Mouse (Mus musculus) stomach, postnatal 0 days (tissue): ENCODE measurements at regions not wholly inside any gene's neighbourhood (a gene's known extent, or its start where the extent isn't known, plus 50 kb on each side); places are given as distances from the start of the nearest gene placed in this dataset.

Source experiments
- ATAC-seq: fragments of 200-750 bp; cut with Nextera tagmentation; 2 replicates; pipeline ENCODE4 v1.8.0; 2017; ENCODE audit not compliant: low FRiP score, low TSS enrichment
- DNase-seq: peaks from one replicate; pipeline ENCODE4 v3.0.0-alpha.2; 2016; ENCODE audit warnings: low spot score
- H3K27ac ChIP-seq: fragments of 300-500 bp; sonication (generic); replicated peaks from 2 replicates; pipeline ENCODE4 v1.5.1; 2014; ENCODE audit warnings: mild to moderate bottlenecking, control low read depth
- H3K27me3 ChIP-seq: fragments of 300-500 bp; sonication (generic); 2 replicates; pipeline ENCODE4 v1.6.1; 2014; ENCODE audit warnings: low read length; ENCODE audit not compliant: control insufficient read depth, insufficient read depth
- H3K36me3 ChIP-seq: fragments of 300-500 bp; sonication (generic); 2 replicates; pipeline ENCODE4 v1.6.1; 2014; ENCODE audit warnings: low read length, mixed read lengths; ENCODE audit not compliant: control insufficient read depth, insufficient read depth
- H3K4me1 ChIP-seq: fragments of 300-500 bp; sonication (generic); replicated peaks from 2 replicates; pipeline ENCODE4 v1.6.1; 2014; ENCODE audit warnings: antibody characterized with exemption; ENCODE audit not compliant: control insufficient read depth, insufficient read depth
- H3K4me2 ChIP-seq: fragments of 300-500 bp; sonication (generic); replicated peaks from 2 replicates; pipeline ENCODE4 v1.6.1; 2014; ENCODE audit warnings: low read depth, mild to moderate bottlenecking, control low read depth, moderate library complexity
- H3K4me3 ChIP-seq: fragments of 300-500 bp; sonication (generic); 2 replicates; pipeline ENCODE4 v1.5.1; 2014; ENCODE audit warnings: low read depth, low read length, control low read depth
- H3K9ac ChIP-seq: fragments of 300-500 bp; sonication (generic); 2 replicates; pipeline ENCODE4 v1.6.1; 2014; ENCODE audit warnings: mild to moderate bottlenecking, low read length, control low read depth, mixed read lengths
- H3K9me3 ChIP-seq: fragments of 300-500 bp; sonication (generic); 2 replicates; pipeline ENCODE4 v1.6.1; 2016; ENCODE audit warnings: low read length; ENCODE audit not compliant: control insufficient read depth
- CTCF ChIP-seq: IDR thresholded peaks from 2 replicates; pipeline ENCODE4 v1.5.1; 2016; ENCODE audit warnings: antibody characterized with exemption, low read depth, mild to moderate bottlenecking, moderate library complexity
- EP300 ChIP-seq: optimal IDR thresholded peaks from 2 replicates; pipeline ENCODE3; 2016; ENCODE audit warnings: antibody characterized with exemption
- WGBS: fragments of 180-500 bp; shearing (Covaris S2); extraction: QIAGEN DNeasy Blood & Tissue Kit; methylation state at CpG from one replicate; pipeline ENCODE4 v1.1.7; 2014; 5-methylcytosine and 5-hydroxymethylcytosine counted together

DNA sequence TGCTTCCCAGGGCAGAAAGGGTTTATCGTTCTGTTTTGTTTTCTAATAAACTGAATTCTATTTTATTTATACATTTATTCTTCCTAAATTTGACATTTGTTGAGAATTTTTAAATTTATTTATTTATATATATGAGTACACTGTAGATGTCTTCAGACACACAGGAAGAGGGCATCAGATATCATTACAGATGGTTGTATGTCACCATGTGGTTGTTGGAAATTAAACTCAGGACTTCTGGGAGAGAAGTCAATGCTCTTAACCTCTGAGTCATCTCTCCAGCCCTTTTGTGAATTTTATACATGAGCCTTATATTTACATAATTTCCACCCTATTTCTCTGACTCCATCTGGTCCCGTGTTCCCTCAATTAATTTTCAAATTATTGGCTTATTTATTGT, 147.2 kb upstream of the Cblb start:
- no peak overlapping the region for H3K9ac ChIP-seq
- DNase-seq (no peak), ATAC-seq (no peak)
- H3K4me2 ChIP-seq, result no peak overlapping the region
- H3K9me3 ChIP-seq, result no peaks in the 10 kb centered on the region
- 53% methylated on average over 2 of the region's 2 CpGs for WGBS
- H3K36me3 ChIP-seq, result no peaks in the 10 kb centered on the region
- H3K4me1 ChIP-seq, result no peaks in the 10 kb centered on the region
- TF ChIP-seq CTCF (no peak), EP300 (no peak)
- no peak overlapping the region for H3K27ac ChIP-seq
- H3K27me3 ChIP-seq, result no peaks in the 10 kb centered on the region
- H3K4me3 ChIP-seq, result no peak overlapping the region

DNA sequence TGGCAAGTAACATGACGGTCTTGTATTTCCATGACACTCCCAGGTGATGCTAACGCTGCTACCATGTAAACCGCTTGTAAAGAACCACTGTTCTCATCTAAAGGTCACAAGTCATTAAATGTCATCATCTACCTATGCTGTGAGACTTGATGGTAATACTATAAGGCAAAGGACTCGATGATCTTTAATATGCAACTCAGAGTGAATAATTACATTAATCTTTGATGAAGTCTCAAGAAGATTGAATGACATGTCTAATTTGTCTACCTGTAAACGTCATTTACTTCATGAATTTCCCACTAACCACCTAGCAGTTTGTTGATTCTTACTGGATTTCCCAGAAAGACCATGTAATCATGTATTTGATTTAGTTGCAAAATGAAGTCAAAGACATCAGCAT, 143.5 kb upstream of the Cblb start:
- ATAC-seq (no peak), DNase-seq (no peak)
- no peak overlapping the region for H3K4me2 ChIP-seq

DNA sequence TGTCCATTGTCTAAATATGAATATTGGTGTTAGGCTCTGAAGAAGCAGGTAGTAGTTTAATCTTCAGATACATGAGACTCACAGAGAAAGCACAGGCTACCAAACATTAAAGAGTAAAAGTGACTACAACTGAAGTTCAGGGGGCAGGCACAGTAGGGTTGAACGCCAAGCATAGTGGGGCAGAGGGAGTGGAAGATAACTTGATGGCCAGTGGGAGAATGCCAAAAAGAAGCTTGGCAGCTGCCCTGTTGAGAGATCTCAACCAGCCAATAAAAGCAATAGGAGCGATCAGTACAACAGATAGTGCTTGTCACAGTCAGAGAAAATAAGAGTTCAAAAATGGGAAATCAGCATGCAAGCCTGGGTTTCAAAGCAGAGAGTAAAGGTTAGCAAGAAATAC, 125.4 kb upstream of the Cblb start:
- Histone ChIP-seq H3K36me3 (no peaks in the 10 kb centered on the region), H3K27ac (no peak overlapping the region), H3K4me2 (no peak overlapping the region), H3K4me3 (no peak overlapping the region), H3K4me1 (no peaks in the 10 kb centered on the region), H3K9ac (no peak overlapping the region), H3K9me3 (no peaks in the 10 kb centered on the region), H3K27me3 (no peaks in the 10 kb centered on the region)
- 87% methylated on average over 2 of the region's 2 CpGs for WGBS
- no peak for TF ChIP-seq CTCF
- TF ChIP-seq EP300, result no peak
- DNase-seq (no peak), ATAC-seq (no peak)

More for the DNA sequence above, 143.5 kb upstream of the Cblb start:
- Histone ChIP-seq H3K9ac (no peak overlapping the region), H3K27ac (no peak overlapping the region), H3K9me3 (no peaks in the 10 kb centered on the region), H3K36me3 (no peaks in the 10 kb centered on the region), H3K4me1 (no peaks in the 10 kb centered on the region), H3K4me3 (no peak overlapping the region), H3K27me3 (no peaks in the 10 kb centered on the region)
- 85% methylated on average over 5 of the region's 5 CpGs for WGBS
- no peak for TF ChIP-seq EP300
- TF ChIP-seq CTCF, result no peak

DNA sequence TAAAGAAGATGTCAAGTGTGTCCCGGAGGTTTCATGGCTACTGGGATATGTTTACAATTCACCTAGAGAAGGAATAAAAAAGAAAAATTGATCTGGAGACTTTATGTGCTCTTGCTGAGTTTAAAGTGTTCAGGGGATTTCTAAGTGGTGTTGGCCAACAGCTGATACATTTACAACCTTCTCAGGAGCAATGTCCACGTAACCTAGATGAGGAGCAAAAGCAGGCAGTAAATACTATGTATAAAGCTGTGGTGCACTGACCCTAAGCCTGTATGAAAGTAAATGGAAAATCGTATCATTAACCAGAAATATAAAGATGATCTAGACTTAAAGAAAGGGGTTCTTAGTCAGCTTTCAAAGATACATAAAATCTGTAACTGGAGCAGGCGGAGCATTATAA, 124.3 kb upstream of the Cblb start:
- H3K4me2 ChIP-seq, result no peak overlapping the region
- DNase-seq (no peak), ATAC-seq (no peak)
- TF ChIP-seq CTCF, result no peak
- TF ChIP-seq EP300, result no peak
- H3K4me3 ChIP-seq, result no peak overlapping the region
- H3K9ac ChIP-seq, result no peak overlapping the region
- no peaks in the 10 kb centered on the region for H3K36me3 ChIP-seq
- WGBS, result 74% methylated on average over 4 of the region's 4 CpGs
- H3K27me3 ChIP-seq, result no peaks in the 10 kb centered on the region
- H3K4me1 ChIP-seq, result no peaks in the 10 kb centered on the region
- no peak overlapping the region for H3K27ac ChIP-seq
- no peaks in the 10 kb centered on the region for H3K9me3 ChIP-seq

DNA sequence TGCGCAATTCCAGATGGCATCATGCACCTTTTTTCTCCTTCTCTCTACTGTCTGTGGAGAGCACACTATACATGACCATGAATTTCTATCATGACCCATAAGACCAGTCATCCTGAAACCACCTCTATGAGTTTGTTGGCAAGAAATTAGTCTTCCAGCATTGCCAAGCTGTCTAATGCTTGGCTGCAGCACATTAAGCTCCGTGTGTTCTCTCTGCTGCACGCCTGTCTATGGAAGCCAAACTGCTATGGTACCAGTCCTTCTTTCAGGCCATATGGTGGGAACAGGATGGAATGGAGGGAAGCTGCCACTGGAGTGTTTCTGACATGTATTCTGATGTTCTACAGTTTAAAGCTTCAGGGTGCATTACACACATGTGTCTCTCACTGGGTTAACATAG, 121.0 kb upstream of the Cblb start:
- Histone ChIP-seq H3K27ac (no peak overlapping the region), H3K9ac (no peak overlapping the region), H3K27me3 (no peaks in the 10 kb centered on the region), H3K36me3 (no peaks in the 10 kb centered on the region), H3K9me3 (no peaks in the 10 kb centered on the region), H3K4me3 (no peak overlapping the region), H3K4me2 (no peak overlapping the region), H3K4me1 (no peaks in the 10 kb centered on the region)
- 92% methylated on average over 3 of the region's 3 CpGs for WGBS
- no peak for DNase-seq
- TF ChIP-seq CTCF, result no peak
- ATAC-seq, result no peak

DNA sequence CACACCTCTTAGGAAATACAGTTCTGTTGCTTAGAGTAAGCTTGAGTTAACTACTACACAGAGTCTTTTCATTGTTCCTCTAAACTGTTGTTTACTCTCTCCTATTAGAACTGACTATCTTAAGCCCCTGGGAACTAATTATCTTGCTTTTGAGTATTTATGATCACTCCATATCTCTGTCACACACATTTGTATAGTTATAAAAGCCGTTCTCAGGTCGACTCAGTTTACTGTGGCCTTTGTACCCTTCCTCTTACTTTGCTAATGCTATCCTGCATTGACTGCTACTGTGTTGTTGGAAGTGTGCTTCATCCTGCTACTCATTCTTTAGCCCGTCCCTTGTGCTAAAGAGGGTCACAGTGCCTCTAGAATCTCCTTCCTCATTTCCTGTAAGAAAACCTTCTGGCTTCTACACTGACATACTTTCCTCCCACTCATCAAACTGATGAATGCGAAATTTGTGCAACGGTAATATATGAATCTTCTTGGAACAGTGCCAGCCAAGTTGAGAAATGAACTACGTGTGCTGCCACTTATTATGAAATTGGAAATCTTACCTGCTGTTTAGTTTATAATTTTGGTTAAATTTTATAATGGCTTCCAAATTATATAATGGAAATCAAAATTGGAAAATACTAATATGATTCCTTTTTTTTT, 119.8 kb upstream of the Cblb start:
- no peak overlapping the region for H3K4me2 ChIP-seq
- no peak for TF ChIP-seq CTCF
- TF ChIP-seq EP300, result no peak
- no peaks in the 10 kb centered on the region for H3K9me3 ChIP-seq
- no peak for DNase-seq
- no peaks in the 10 kb centered on the region for H3K4me1 ChIP-seq
- WGBS, result 49% methylated on average over 6 of the region's 6 CpGs
- H3K9ac ChIP-seq, result no peak overlapping the region
- no peaks in the 10 kb centered on the region for H3K27me3 ChIP-seq
- no peaks in the 10 kb centered on the region for H3K36me3 ChIP-seq
- no peak for ATAC-seq
- H3K4me3 ChIP-seq, result no peak overlapping the region
- H3K27ac ChIP-seq, result no peak overlapping the region
